Mouse (Mus musculus) gastrocnemius, postnatal 10 days (tissue): Measurements from ENCODE around the gene Acp7. TPM values are rescaled to one million over a fixed set of nuclear protein-coding genes. Genes with fewer than 3 reads are reported as not detected.

Experiments used
- DNase-seq: peaks from one replicate; pipeline ENCODE4 v3.0.0; 2021; ENCODE audit warnings: mixed read lengths
- microRNA-seq, 2 experiments: library from miRNA; unstranded; fragments of <30 nt; microRNA quantifications; one replicate each; pipeline ENCODE4 v1.2.0; 2021
- total RNA-seq, 2 experiments: library from RNA; stranded (reverse); gene quantifications; 2 replicates each; pipeline ENCODE4 v1.2.3; 2021

The Acp7 gene
- total RNA-seq, 2 experiments from 2014 or later: not detected

DNA sequence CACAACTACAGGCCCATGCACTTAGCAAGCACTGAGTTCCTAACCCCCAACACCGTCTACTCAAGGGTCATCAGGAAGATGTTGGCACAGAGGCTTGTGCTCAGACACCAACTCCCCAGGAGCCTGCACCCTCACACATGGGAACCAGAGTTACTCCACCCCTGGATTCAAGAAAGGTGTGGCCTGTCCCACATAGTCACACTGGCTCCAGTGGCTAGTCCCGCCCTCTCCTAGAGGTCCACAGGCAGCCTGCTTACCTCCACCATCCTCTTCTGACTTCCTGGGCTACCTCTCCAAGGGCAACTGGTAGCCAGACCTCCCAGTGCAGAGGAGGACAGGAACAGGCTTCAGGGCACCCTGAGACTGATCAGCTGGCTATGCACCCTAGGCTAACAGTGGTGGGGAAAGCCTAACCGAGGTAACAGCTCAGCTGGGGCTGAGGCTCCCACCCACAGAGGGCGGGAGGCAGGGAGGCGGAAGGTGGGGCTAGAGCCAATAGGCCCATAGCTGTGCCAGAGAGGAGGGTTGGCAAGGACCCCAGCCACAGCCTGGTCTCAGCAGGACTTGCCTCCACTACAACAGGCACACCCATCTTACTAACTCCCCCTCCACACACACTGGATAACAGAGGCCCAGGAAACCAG lies 54.7 kb downstream of the Acp7 start:
- DNase-seq: peak; percentile 73

DNA sequence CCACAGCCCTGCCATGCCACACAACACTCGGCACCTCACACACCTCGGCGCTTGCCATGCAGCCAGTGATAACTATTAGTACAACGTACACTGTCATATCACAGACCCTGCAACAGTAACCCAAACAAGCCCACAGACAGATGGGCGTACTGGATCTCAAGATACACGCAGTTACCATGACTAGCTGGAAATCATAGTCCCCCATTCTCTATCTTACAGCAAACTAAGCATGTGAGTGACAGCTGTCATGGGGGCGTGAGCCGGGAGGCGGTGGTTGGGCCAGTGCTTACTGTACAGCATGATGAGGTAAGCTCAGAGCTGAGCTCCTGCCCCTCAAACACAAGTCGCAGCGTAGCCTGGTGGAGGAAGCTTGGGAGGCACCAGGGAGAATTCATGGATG lies 55.5 kb downstream of the Acp7 start:
- no peak for DNase-seq

DNA sequence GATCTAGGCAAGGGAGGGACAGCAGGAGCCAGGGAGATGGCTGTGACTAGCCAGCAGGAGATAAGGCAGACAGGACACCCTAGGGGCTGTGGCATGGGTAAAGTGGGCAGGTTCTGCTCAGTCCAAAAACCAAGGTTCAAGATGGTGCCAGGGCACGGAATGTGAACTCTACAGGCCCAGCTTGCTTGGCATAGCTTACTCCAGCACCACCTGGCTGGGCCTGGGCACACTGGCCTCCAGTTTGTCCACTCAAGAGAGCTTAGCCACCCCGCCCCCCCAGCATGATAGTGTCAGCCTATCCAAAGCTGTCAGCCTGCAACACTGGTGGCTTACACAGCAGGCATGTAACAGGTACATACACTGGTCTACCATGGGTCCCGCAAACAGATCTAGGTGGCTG lies 57.9 kb downstream of the Acp7 start:
- DNase-seq: no peak

DNA sequence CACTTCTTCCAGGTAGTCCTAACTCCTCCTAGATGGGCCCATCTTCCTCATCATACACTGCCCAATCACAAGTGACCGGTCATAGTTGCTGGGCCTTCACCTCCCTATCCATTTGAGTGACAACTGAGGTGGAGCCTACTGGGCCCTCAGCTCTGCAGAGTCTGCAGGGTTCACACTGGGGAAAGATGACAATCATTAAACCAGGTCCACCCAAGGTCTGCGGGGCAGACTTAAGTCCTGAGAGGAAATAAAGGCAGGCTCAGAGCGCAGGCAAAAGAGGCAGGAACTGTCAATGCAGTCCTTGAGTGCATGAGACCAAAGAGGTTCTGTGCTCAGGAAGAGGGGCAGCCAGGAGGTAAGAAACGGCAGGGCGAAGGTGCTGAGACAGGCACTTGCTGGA lies 58.4 kb downstream of the Acp7 start:
- no peak for DNase-seq

DNA sequence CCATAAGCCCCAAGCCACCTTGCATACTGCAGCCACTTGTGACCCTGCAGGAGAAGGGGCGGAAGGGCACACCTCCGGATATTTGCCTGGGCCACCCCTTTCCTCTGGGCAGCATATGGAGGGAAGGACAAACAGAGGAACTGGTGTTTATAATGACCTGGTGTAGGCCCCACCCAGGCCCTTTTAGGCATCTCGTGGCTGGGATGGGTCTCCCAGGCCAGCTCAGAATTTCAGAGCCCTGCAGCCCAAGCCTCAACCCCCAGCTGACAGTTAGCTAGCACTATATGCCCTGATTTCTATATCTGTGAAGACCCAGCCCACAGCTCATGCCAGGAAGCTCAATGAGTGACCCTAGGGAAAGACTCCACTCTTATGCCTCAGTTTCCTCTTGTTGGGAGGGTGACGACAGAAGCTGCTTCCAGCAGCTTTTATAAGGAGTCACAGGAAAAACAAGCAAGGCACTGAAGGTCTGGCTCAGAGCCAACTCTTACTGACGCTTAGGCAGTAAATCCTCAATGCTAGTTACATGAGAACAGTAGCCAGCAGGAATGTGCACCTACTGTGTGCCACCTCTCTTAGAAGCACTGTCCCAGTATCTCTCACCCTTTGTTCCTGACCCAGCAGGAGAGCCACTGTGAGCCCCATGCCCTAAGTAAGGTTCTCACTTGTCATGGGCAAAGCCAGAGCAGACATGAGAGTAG lies 60.0 kb downstream of the Acp7 start:
- no peak for DNase-seq

DNA sequence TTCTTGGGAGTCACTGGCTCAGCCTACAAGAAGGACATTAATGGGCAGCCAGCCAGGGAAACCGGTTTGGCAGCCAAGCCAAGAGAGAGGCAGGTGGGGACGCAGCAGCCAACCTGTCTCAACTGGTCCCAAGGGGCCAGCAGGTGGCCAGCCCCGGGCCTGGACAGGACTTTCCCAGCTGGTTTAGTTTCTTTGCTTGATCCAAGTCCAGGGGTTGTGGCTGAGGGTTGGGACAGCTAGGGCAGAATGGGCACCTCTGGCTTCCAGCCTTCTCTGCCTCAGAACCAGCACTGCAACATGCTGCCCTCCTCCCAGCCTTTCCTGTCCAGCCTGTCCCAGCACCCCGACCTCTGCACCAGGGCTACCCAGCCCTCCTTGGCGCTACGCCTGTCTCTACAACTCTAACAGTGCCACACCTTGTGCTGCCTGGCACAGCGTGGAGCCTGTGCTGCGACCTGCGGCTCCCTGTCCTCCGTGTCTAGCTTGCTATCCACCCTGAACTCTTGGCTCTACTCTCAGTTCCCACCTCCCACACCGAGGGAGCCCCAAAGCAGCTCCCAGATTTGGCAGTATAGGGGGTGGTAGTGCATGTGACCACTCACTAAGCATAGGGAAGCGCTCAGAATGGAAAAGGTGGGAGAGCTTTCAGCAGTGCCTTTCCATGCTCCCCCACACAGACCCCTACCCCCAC lies 60.7 kb downstream of the Acp7 start:
- DNase-seq: peak; percentile 41

DNA sequence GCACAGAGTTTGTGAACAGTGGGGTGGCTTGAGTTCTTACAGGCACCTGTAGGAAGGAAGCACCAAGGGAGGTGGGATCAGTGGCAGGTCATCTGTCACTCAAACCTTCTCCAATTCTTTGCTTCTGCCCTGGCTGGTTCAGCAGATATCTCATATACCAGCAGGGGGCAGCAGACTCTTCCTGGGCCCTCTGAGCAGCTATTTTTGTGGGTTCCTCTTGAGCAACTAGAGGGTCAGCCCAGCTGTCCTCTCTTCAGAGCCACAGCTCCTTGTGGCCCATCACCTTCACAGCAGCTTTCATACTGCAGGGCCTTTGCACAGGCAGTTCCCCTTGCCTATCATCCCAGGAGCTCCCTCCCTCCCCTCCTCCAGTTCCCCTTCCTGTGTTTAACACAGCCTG lies 62.9 kb downstream of the Acp7 start:
- peak; percentile 64 for DNase-seq

- no peak for DNase-seq
These were observed 63.6 kb downstream of the Acp7 start for GRCm38 (mm10) chr7:28567539-28567938.

DNA sequence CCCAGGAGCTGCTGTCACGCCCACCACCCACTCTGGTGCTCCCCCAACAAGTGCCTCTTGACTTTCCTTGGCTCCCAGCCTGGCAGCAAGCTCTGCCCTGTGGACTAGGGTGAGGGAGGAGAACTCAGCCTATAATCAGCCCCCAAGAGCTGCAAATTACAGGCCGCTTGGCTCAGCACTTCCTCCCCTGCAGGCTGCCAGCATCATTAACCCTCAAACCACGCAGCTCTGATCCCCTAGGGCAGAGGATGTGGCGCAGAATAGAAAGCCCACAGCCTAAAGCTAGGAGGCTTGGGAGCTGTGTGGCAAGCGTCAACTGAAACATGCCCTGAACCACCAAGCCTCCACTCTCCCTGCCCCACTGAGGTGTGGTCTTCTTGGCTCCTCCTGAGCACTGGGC lies 65.7 kb downstream of the Acp7 start:
- no peak for DNase-seq

GRCm38 (mm10) chr7:28562951-28563350 lies 68.2 kb downstream of the Acp7 start:
- DNase-seq: no peak

DNA sequence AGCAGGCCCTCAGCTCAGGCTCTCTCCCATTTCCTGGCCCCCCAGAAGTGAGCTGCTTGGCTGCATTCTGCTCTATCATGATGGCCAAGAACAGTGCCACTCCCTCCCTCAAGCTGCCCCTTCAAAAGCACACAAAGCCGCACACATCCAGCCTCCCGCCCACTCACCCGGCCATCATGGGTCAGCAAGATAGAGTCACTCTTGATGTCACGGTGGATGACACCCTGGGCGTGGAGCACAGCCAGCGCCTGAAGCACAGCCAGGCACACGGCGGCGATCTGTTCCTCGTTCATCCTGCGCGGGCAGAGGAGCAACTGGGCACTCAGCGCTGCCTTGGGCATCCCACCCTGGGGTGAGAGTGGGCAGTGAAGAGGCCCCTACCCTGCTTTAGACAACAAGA lies 68.8 kb downstream of the Acp7 start:
- DNase-seq: no peak

- DNase-seq: no peak
These were observed 69.2 kb downstream of the Acp7 start for GRCm38 (mm10) chr7:28561967-28562366.

- no peak for DNase-seq
These were observed 70.3 kb downstream of the Acp7 start for GRCm38 (mm10) chr7:28560856-28561255.

DNA sequence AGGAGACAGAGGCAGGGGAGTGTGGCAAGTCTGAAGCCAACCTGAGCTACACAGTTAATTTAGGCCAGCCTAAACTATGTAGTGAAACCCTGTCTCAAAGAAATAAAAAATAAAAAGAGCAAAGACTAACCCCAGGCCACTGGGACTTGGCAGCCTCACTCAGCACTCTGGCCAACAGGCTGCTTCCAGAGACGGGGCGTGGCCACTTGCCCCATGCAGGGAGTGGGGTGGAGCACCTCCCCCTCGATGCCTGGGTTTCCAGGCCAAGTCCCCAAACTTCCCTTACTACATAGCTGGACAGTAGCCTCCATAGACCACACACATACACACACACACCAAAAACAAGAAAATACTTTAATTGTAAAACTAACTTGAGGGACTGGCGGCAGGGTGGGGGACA lies 72.6 kb downstream of the Acp7 start:
- peak; percentile 62 for DNase-seq

DNA sequence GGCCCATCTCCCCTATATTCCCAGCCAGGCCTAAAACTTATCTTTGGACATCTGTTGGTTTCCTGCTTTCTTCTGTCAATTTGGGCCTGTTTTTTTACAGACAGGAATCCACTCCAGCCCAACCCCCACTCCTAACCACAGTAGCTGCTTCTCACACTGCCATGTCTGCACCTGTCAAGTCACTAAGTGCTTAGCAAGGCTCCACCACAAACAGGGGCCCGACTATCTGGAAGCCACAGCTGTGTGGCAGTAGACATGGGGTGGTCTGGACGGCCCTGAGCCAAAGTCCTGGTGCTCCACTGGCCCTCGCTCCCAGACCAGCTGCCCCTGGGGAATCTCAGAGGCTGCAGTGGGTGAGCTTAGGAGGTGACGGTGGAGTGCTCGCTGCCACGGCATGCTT lies 73.4 kb downstream of the Acp7 start:
- DNase-seq: no peak

Small RNAs within 50 kb of the gene (microRNA-seq; reads per million reads assigned to microRNA genes)
- gene Mir7049: 0.25 to 0.32 reads per million in 2 experiments

Other genes starting within 250 kb of the Acp7 start
- 10 to 100 TPM; 22.6 to 23.0 TPM for gene Med29, start 238.6 kb downstream of the Acp7 start, total RNA-seq
- gene Paf1, start 238.4 kb downstream of the Acp7 start, total RNA-seq: 10 to 100 TPM; 36.5 to 46.2 TPM
- 10 to 100 TPM in 1 of 2 experiments, 1 to 10 TPM in 1; 10.0 to 10.8 TPM for gene Gmfg, start 193.9 kb downstream of the Acp7 start, total RNA-seq
- gene Lrfn1, start 179.4 kb downstream of the Acp7 start, total RNA-seq: 1 to 10 TPM; 1.4 to 2.0 TPM
- not detected for gene Ifnl2, start 120.9 kb downstream of the Acp7 start, total RNA-seq
- not detected for gene Ifnl3, start 108.5 kb downstream of the Acp7 start, total RNA-seq
- gene Sycn, start 90.4 kb downstream of the Acp7 start, total RNA-seq: not detected
- gene Nccrp1, start 84.1 kb downstream of the Acp7 start, total RNA-seq: not detected
- gene Samd4b, start 33.2 kb downstream of the Acp7 start, total RNA-seq: 10 to 100 TPM; 24.7 to 27.5 TPM
- 1 to 10 TPM; 5.5 to 7.0 TPM for gene Pak4, start 33.1 kb downstream of the Acp7 start, total RNA-seq
- gene Fbxo27, start 61.5 kb upstream of the Acp7 start, total RNA-seq: 1 to 10 TPM; 1.1 to 1.7 TPM
- gene Fbxo17, start 85.5 kb upstream of the Acp7 start, total RNA-seq: 10 to 100 TPM; 12.2 to 13.5 TPM
- 10 to 100 TPM; 40.2 to 46.5 TPM for gene Mrps12, start 110.5 kb upstream of the Acp7 start, total RNA-seq
- gene Sars2, start 110.7 kb upstream of the Acp7 start, total RNA-seq: 10 to 100 TPM; 16.2 to 18.6 TPM
- not detected for gene Ccer2, start 124.8 kb upstream of the Acp7 start, total RNA-seq
- 10 to 100 TPM; 78.5 to 80.4 TPM for gene Sirt2, start 135.4 kb upstream of the Acp7 start, total RNA-seq
- gene Nfkbib, start 136.2 kb upstream of the Acp7 start, total RNA-seq: 10 to 100 TPM; 17.4 to 18.2 TPM
- gene Rinl, start 157.6 kb upstream of the Acp7 start, total RNA-seq: 1 to 10 TPM in 1 of 2 experiments, under 1 TPM in 1; 0.63 to 1.7 TPM
- 100 to 1,000 TPM; 244 to 291 TPM for gene Hnrnpl, start 177.2 kb upstream of the Acp7 start, total RNA-seq
- gene Ech1, start 193.9 kb upstream of the Acp7 start, total RNA-seq: 100 to 1,000 TPM; 182 to 227 TPM
- gene Lgals4, start 202.5 kb upstream of the Acp7 start, total RNA-seq: 1 to 10 TPM; 3.7 to 7.4 TPM
- under 1 TPM in 1 of 2 experiments, not detected in 1; 0.56 TPM for gene Lgals7, start 232.5 kb upstream of the Acp7 start, total RNA-seq